10 mouse cellular contexts compared by ENCODE assay signal in genomic region chrX:143885765-143886164, GRCm38 (mm10). TPM values are rescaled to one million over a fixed set of nuclear protein-coding genes. Genes with fewer than 3 reads are reported as not detected.
A peak's percentile ranks its signal among the peaks of the same experiment; 100 is the strongest.
DNase-seq lines count a peak whose midpoint lies in the region; ATAC-seq lines count a peak whose summit lies in the region.
"Had no signal": no experiment of that assay in that cellular context is flagged by ENCODE, and none has a peak within 500 bp of the region (broad histone marks: within the 10 kb centered on the region; RNA-seq: fewer than 3 reads in every experiment).

No protein-coding gene starts in this region.

- no peak overlapping the region for H3K9ac ChIP-seq in liver, embryonic 11.5 days (ENCODE audit: low read depth, low read length)
- no peak overlapping the region for H3K9ac ChIP-seq in embryonic facial prominence, embryonic 14.5 days (ENCODE audit: low read depth, low read length)
- no peak overlapping the region for H3K9ac ChIP-seq in hindbrain, embryonic 14.5 days
- H3K9ac ChIP-seq: forebrain, embryonic 15.5 days; hindbrain, embryonic 12.5 days had no signal

- no peaks in the 10 kb centered on the region for H3K4me1 ChIP-seq in liver, embryonic 11.5 days (replicated peaks; ENCODE audit: control insufficient read depth, insufficient read depth, low read length)
- no peaks in the 10 kb centered on the region for H3K4me1 ChIP-seq in embryonic facial prominence, embryonic 14.5 days (ENCODE audit: control insufficient read depth, insufficient read depth, low read length)
- peaks cover 9% of the 10 kb centered on the region; the same call in 1 of the 2 replicates for H3K4me1 ChIP-seq in hindbrain, embryonic 14.5 days (replicated peaks; ENCODE audit: control insufficient read depth, insufficient read depth, low read length)
- H3K4me1 ChIP-seq: hindbrain, embryonic 12.5 days had no signal

- no peak overlapping the region for H3K4me2 ChIP-seq in liver, embryonic 11.5 days
- no peak overlapping the region for H3K4me2 ChIP-seq in embryonic facial prominence, embryonic 14.5 days (ENCODE audit: low read depth, low read length)
- H3K4me2 ChIP-seq in hindbrain, embryonic 14.5 days (replicated peaks) = no peak overlapping the region
- H3K4me2 ChIP-seq: forebrain, embryonic 15.5 days; hindbrain, embryonic 12.5 days had no signal

- H3K4me3 ChIP-seq in liver, embryonic 11.5 days (ENCODE audit: low read depth, low read length) = no peak overlapping the region
- H3K4me3 ChIP-seq in embryonic facial prominence, embryonic 14.5 days (ENCODE audit: low read depth, low read length) = no peak overlapping the region
- no peak overlapping the region for H3K4me3 ChIP-seq in hindbrain, embryonic 14.5 days (replicated peaks; ENCODE audit: low read length)
- H3K4me3 ChIP-seq: forebrain, embryonic 15.5 days; hindbrain, embryonic 12.5 days had no signal

- intact Hi-C loops in heart, postnatal 36 days (cut with DNase I) = no loop called here

- DNase-seq in liver = peak; percentile 8
- DNase-seq in liver, embryonic 11.5 days (ENCODE audit: low spot score) = no peak
- DNase-seq in embryonic facial prominence, embryonic 14.5 days (ENCODE audit: low spot score) = peak; percentile 42
- DNase-seq in heart, postnatal 36 days = peak; percentile 5 to 42
- DNase-seq in mesoderm, embryonic 11.5 days (ENCODE audit: low read depth, low spot score) = peak; percentile 8
- no peak for DNase-seq in hindbrain, embryonic 14.5 days (ENCODE audit: low spot score)
- DNase-seq in cerebellum, adult 9-10 months = no peak

- 44% methylated on average over 4 of the region's 4 CpGs for WGBS in liver, embryonic 11.5 days
- WGBS in embryonic facial prominence, embryonic 14.5 days = 37% methylated on average over 4 of the region's 4 CpGs
- 55% methylated on average over 4 of the region's 4 CpGs for WGBS in hindbrain, embryonic 14.5 days

- H3K27me3 ChIP-seq in liver, embryonic 11.5 days (replicated peaks; ENCODE audit: control insufficient read depth, insufficient read depth, low read length) = no peaks in the 10 kb centered on the region
- H3K27me3 ChIP-seq in embryonic facial prominence, embryonic 14.5 days (replicated peaks; ENCODE audit: control insufficient read depth, insufficient read depth, low read length) = peaks cover 3% of the 10 kb centered on the region
- no peaks in the 10 kb centered on the region for H3K27me3 ChIP-seq in hindbrain, embryonic 14.5 days (ENCODE audit: control insufficient read depth, insufficient read depth, low read length)
- H3K27me3 ChIP-seq: CH12.LX had no signal

- H3K27ac ChIP-seq in liver, embryonic 11.5 days (ENCODE audit: low read depth, low read length) = no peak overlapping the region
- no peak overlapping the region for H3K27ac ChIP-seq in embryonic facial prominence, embryonic 14.5 days (replicated peaks; ENCODE audit: low read depth, low read length)
- H3K27ac ChIP-seq in hindbrain, embryonic 14.5 days = no peak overlapping the region
- H3K27ac ChIP-seq: forebrain, embryonic 15.5 days; hindbrain, embryonic 12.5 days had no signal

- H3K9me3 ChIP-seq in liver, embryonic 11.5 days (ENCODE audit: control insufficient read depth, low read length) = no peaks in the 10 kb centered on the region
- H3K9me3 ChIP-seq in embryonic facial prominence, embryonic 14.5 days (ENCODE audit: control insufficient read depth, low read length) = no peaks in the 10 kb centered on the region
- H3K9me3 ChIP-seq in hindbrain, embryonic 14.5 days (ENCODE audit: control insufficient read depth, low read length) = no peaks in the 10 kb centered on the region
- H3K9me3 ChIP-seq: forebrain, embryonic 15.5 days; hindbrain, embryonic 12.5 days had no signal

- no peaks in the 10 kb centered on the region for H3K36me3 ChIP-seq in liver, embryonic 11.5 days (ENCODE audit: control insufficient read depth, insufficient read depth, low read length)
- no peaks in the 10 kb centered on the region for H3K36me3 ChIP-seq in embryonic facial prominence, embryonic 14.5 days (ENCODE audit: control insufficient read depth, insufficient read depth, low read length)
- no peaks in the 10 kb centered on the region; the same call in 1 of the 2 replicates for H3K36me3 ChIP-seq in hindbrain, embryonic 14.5 days (replicated peaks; ENCODE audit: control insufficient read depth, insufficient read depth)
- H3K36me3 ChIP-seq: forebrain, embryonic 15.5 days; hindbrain, embryonic 12.5 days had no signal

- ATAC-seq in liver, embryonic 11.5 days (replicated peaks; ENCODE audit: low FRiP score) = no peak
- ATAC-seq in embryonic facial prominence, embryonic 14.5 days (ENCODE audit: low read depth) = no peak
- no peak for ATAC-seq in hindbrain, embryonic 14.5 days (ENCODE audit: low FRiP score)
- ATAC-seq: forebrain, embryonic 15.5 days had no signal

RNA-seq across cellular contexts. Expression of gene Dcx, which starts 47.3 kb away (rescaled TPM):
- 1.2 and 1.4 TPM in 2 replicates for polyA plus RNA-seq in liver, embryonic 11.5 days (2014; fragmentation: Nextera tagmentation; extraction: Ambion mirVana)
- polyA plus RNA-seq in embryonic facial prominence, embryonic 14.5 days (2014; fragmentation: Nextera tagmentation; extraction: Ambion mirVana) = 22.9 and 27.3 TPM in 2 replicates
- not detected for total RNA-seq in heart, postnatal 36 days (2021)
- 346 and 357 TPM in 2 replicates for polyA plus RNA-seq in hindbrain, embryonic 14.5 days (2014; fragmentation: Nextera tagmentation; extraction: Ambion mirVana)
- total RNA-seq: CH12.LX had no signal

RNA-seq across cellular contexts. Expression of gene Capn6, which starts 58.6 kb away (rescaled TPM):
- polyA plus RNA-seq in liver, embryonic 11.5 days (2014; fragmentation: Nextera tagmentation; extraction: Ambion mirVana) = 61.1 and 63.2 TPM in 2 replicates
- 392 and 427 TPM in 2 replicates for polyA plus RNA-seq in embryonic facial prominence, embryonic 14.5 days (2014; fragmentation: Nextera tagmentation; extraction: Ambion mirVana)
- 1 to 10 TPM; 1.0 to 1.2 TPM for total RNA-seq in heart, postnatal 36 days (2021)
- 1.0 and 1.6 TPM in 2 replicates for polyA plus RNA-seq in hindbrain, embryonic 14.5 days (2014; fragmentation: Nextera tagmentation; extraction: Ambion mirVana)
- total RNA-seq: CH12.LX had no signal

Comparison
In these comparisons a context has a peak if more than half of its experiments do, and no peak if none do; other contexts are left out.
1. DNase-seq: peak in liver (single experiment), embryonic facial prominence, embryonic 14.5 days (single experiment), heart, postnatal 36 days (2 of 2) and mesoderm, embryonic 11.5 days (single experiment); none in liver, embryonic 11.5 days (single experiment), hindbrain, embryonic 14.5 days (single experiment) and cerebellum, adult 9-10 months (single experiment).
2. RNA of gene Dcx, which starts 47.3 kb away (polyA plus RNA-seq): 346 to 357 TPM in hindbrain, embryonic 14.5 days; 22.9 to 27.3 TPM in embryonic facial prominence, embryonic 14.5 days and 1.2 to 1.4 TPM in liver, embryonic 11.5 days; every median in the first group is over 10 times any median in the second.
3. RNA of gene Capn6, which starts 58.6 kb away (polyA plus RNA-seq): 392 to 427 TPM in embryonic facial prominence, embryonic 14.5 days and 61.1 to 63.2 TPM in liver, embryonic 11.5 days; 1.0 to 1.6 TPM in hindbrain, embryonic 14.5 days; every median in the first group is over 10 times any median in the second.